Mouse (Mus musculus): ENCODE data around the gene Tmem268.

DNA sequence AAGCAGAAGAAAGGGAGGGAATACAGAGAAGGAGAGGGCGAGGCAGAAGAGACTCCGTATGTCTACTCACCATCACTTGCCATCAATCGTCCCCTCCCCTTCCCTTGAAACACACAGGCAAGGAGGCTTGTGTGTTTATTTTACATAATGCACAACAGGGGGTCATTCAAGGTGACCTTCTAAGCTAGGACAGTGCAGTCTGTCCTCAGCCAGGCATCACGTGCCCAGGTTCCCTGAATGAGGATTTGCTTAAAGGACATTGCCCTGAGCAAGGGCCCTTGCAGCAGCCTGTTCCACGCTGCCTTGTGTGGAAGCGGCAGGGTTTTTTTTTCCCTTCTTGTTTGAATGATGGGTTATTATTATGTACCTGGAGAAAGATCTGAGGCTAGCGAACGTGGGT is 33.1 kb upstream of the Tmem268 start:
- TF ChIP-seq CTCF (IDR thresholded peaks at IDR 0.05; ENCODE audit: low read depth) (no peak), EP300 (IDR thresholded peaks at IDR 0.05; ENCODE audit: low read depth) (no peak)
